Mouse (Mus musculus): ENCODE data around the gene Gemin8.

Gemin8 gene

DNA sequence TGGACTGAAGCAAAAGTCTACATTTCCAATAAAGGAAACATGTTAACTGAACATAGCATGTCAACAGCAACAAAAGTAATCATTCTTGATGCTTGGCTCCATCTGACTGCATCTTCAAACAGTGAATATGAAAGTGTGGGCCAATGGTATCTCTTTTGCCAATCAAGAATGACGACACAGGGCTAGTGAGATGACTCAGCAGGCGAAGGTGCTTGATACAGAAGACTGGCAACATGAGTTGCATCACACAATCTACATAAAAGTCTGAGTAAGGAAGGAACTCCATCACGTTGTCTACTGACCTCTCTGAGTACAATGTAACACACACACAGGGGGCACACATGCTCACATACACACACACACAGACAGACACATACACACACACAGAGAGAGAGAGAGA, 59.5 kb downstream of the Gemin8 start:
- DNase-seq (ENCODE audit: extremely low read depth, insufficient read length, low spot score): no peak

DNA sequence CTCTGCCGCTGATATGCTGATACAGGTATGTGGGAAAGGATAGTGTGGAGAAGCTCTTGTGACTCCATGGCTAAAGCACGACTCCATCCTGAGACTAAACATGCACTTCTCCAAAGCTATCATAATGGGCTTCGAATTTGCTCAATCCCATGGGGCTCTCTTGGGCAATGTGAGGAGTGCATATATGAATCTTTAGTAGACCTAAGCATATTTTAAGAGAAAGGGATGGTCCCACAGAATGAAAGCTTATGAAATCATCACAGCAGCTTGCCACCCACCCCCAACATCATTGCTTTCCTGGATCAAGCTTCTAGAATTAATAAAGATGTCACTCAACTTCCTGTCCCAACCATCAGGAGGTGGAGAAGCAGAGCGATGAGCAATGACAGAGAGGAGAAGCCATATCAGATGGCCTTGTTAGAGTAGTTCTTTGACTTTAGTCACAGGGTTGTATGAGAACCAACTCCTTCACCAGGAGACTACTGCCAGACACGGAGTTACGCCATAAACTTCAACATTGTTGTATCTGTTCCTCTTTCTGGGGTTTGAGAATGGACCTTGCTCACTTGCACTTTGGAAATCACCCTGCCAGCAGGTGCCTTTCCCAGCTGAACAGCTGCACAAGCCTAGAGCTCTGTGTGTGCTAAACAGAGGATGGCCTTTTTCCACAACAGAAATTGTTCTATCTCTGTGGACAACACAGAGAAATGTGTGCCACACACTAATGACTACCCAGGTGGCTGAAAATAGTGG, 60.4 kb downstream of the Gemin8 start:
- DNase-seq (ENCODE audit: extremely low read depth, insufficient read length, low spot score): no peak

DNA sequence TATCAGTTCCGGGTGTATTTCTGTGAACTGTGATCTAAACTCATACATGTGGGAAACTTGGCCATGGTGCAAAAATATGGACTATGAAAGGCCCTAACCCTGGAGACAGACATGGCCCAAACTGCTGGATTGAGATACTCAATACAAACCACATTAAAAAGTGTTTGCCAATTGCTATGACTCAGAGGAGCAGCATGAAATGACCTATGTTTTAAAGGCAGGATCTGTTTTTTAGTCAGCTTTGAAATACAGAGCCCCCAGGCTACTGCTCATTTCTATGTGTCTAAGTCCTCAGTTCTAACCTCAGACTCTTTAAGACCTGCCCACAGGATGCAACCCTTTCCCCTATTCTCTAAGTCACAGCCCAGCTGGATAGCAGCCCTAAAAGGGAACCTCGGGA, 65.9 kb downstream of the Gemin8 start:
- peak; percentile 27 for DNase-seq (ENCODE audit: extremely low read depth, insufficient read length, low spot score)

DNA sequence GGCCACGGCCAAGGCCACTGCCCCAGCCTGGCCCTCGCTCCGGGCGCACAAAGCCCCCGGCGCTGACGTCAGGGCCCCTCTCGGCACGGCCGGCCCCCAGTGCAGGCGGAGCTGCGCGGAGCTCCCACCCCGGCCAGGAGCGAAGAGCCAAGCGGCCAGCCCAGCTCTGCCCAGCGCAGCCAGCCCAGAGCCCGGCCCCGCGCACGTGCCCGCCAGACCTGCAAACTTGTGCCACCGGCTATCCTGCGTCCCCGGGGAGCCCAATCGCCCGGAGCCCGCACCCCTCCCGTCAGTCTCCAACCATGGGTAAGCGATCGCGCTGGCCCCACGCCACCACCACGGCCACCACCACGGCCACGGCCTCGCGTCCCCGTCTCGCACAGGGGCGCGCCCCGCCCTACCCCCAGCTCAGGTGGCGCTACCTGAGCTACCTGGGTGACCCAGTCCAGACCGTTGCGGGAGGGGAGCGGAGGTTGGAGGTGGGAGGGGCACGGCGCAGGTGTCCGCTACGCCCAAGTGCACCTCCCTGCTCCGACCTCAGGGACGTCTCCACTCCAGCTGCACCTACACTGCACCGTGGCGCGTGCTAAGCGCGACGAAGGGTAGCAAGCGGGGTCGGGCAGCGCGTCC, 68.7 kb downstream of the Gemin8 start, which contains the start of gene Gpm6b:
TSS of gene Gpm6b (plus strand) at position 81 of the 630 bp plus-strand sequence.
- no peak for DNase-seq (ENCODE audit: extremely low read depth, insufficient read length, low spot score)

DNA sequence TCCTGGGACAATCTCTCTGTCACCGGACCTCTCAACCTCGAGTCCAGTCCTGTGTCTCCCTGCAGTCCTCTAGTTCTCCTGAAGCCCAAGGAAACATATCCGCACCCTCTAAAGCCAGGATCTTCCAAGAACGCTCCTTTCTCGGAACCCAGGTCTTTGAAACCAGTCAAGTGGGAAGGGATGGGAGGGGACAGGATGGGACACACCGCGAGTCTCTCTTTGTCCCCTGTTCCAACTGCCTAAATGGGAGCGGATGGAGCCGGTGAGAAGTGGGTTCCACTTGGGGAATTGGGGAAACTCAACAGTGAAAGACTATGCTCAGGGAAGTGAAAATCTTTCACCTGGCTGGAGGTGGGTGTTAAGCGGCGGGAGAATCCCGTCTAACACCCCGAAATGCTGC, 69.3 kb downstream of the Gemin8 start:
- no peak for DNase-seq (ENCODE audit: extremely low read depth, insufficient read length, low spot score)
